Mouse (Mus musculus): ENCODE results near the gene Ppfia2. TPM values are rescaled to one million over a fixed set of nuclear protein-coding genes. Genes with fewer than 3 reads are reported as not detected.
A peak's percentile ranks its signal among the peaks of the same experiment; 100 is the strongest.

Gene Ppfia2
- polyA plus RNA-seq, 1 experiment: not detected

GRCm38 (mm10) chr10:106585476-106586080 is 115.4 kb downstream of the Ppfia2 start:
- Histone ChIP-seq H3K27ac (ENCODE audit: insufficient read depth, low read depth, low read length) (no peak overlapping the region), H3K36me3 (ENCODE audit: control insufficient read depth, insufficient read depth, low read length) (no peaks in the 10 kb centered on the region), H3K4me3 (ENCODE audit: low read depth, low read length) (no peak overlapping the region), H3K4me1 (ENCODE audit: control insufficient read depth, insufficient read depth, insufficient read length, low read length) (no peaks in the 10 kb centered on the region), H3K27me3 (ENCODE audit: control insufficient read depth, insufficient read depth, low read length) (no peaks in the 10 kb centered on the region; the same call in 1 of the 2 replicates)
- 2% methylated on average over 4 of the region's 4 CpGs for WGBS
- no peak for TF ChIP-seq CTCF (IDR thresholded peaks at IDR 0.05; ENCODE audit: extremely low read depth, insufficient read length, insufficient replicate concordance, low read depth, low read length)
- no peak for TF ChIP-seq POLR2A (IDR thresholded peaks at IDR 0.05; ENCODE audit: low read depth, low read length)

- no peaks in the 10 kb centered on the region for H3K4me1 ChIP-seq (ENCODE audit: control insufficient read depth, insufficient read depth, insufficient read length, low read length)
- H3K4me3 ChIP-seq (ENCODE audit: low read depth, low read length): no peak overlapping the region
- H3K27ac ChIP-seq (ENCODE audit: insufficient read depth, low read depth, low read length): no peak overlapping the region
- 67% methylated on average over 5 of the region's 5 CpGs for WGBS
- no peaks in the 10 kb centered on the region for H3K36me3 ChIP-seq (ENCODE audit: control insufficient read depth, insufficient read depth, low read length)
- no peaks in the 10 kb centered on the region; the same call in 1 of the 2 replicates for H3K27me3 ChIP-seq (ENCODE audit: control insufficient read depth, insufficient read depth, low read length)
- TF ChIP-seq CTCF (IDR thresholded peaks at IDR 0.05; ENCODE audit: extremely low read depth, insufficient read length, insufficient replicate concordance, low read depth, low read length): no peak
- TF ChIP-seq POLR2A (IDR thresholded peaks at IDR 0.05; ENCODE audit: low read depth, low read length): no peak
These were observed 117.7 kb downstream of the Ppfia2 start for GRCm38 (mm10) chr10:106587817-106588216.

- Histone ChIP-seq H3K4me3 (ENCODE audit: low read depth, low read length) (no peak overlapping the region), H3K4me1 (ENCODE audit: control insufficient read depth, insufficient read depth, insufficient read length, low read length) (no peaks in the 10 kb centered on the region), H3K36me3 (ENCODE audit: control insufficient read depth, insufficient read depth, low read length) (no peaks in the 10 kb centered on the region), H3K27me3 (ENCODE audit: control insufficient read depth, insufficient read depth, low read length) (no peaks in the 10 kb centered on the region; the same call in 1 of the 2 replicates), H3K27ac (ENCODE audit: insufficient read depth, low read depth, low read length) (no peak overlapping the region)
- WGBS: 71% methylated on average over 1 of the region's 1 CpGs
- TF ChIP-seq CTCF (IDR thresholded peaks at IDR 0.05; ENCODE audit: extremely low read depth, insufficient read length, insufficient replicate concordance, low read depth, low read length): no peak
- TF ChIP-seq POLR2A (IDR thresholded peaks at IDR 0.05; ENCODE audit: low read depth, low read length): no peak
These were observed 120.8 kb downstream of the Ppfia2 start for GRCm38 (mm10) chr10:106590944-106591343.

DNA sequence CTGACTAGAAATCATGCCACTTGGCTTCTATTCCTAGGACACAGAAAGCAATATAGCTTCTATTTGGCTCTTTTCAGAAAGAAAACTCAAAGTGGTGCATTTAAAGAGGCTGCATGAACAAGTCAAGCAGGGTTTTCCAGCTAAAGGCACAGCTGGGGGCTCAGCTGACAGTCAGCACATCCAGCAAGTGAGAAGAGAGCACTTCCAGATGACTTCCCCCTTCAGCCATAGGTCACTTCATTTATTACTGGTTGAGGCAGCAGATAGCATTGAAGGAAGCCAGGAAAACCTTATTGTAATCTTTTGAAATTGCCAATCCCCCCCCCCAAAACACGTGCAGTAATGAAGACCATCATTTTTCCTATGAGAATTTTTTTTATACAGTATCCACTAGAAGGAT is 126.8 kb downstream of the Ppfia2 start:
- TF ChIP-seq CTCF (IDR thresholded peaks at IDR 0.05; ENCODE audit: extremely low read depth, insufficient read length, insufficient replicate concordance, low read depth, low read length): no peak
- TF ChIP-seq POLR2A (IDR thresholded peaks at IDR 0.05; ENCODE audit: low read depth, low read length): no peak
- Histone ChIP-seq H3K4me1 (ENCODE audit: control insufficient read depth, insufficient read depth, insufficient read length, low read length) (no peaks in the 10 kb centered on the region), H3K27ac (ENCODE audit: insufficient read depth, low read depth, low read length) (no peak overlapping the region), H3K36me3 (ENCODE audit: control insufficient read depth, insufficient read depth, low read length) (no peaks in the 10 kb centered on the region), H3K4me3 (ENCODE audit: low read depth, low read length) (no peak overlapping the region), H3K27me3 (ENCODE audit: control insufficient read depth, insufficient read depth, low read length) (no peaks in the 10 kb centered on the region)
- 45% methylated on average over 1 of the region's 1 CpGs for WGBS

- H3K4me1 ChIP-seq (ENCODE audit: control insufficient read depth, insufficient read depth, insufficient read length, low read length): peaks cover 4% of the 10 kb centered on the region; the same call in 1 of the 2 replicates
- H3K4me3 ChIP-seq (ENCODE audit: low read depth, low read length): no peak overlapping the region
- no peaks in the 10 kb centered on the region for H3K27me3 ChIP-seq (ENCODE audit: control insufficient read depth, insufficient read depth, low read length)
- 34% methylated on average over 5 of the region's 5 CpGs for WGBS
- TF ChIP-seq CTCF (IDR thresholded peaks at IDR 0.05; ENCODE audit: extremely low read depth, insufficient read length, insufficient replicate concordance, low read depth, low read length) (no peak), POLR2A (IDR thresholded peaks at IDR 0.05; ENCODE audit: low read depth, low read length) (no peak)
- H3K27ac ChIP-seq (ENCODE audit: insufficient read depth, low read depth, low read length): peak overlapping the region; percentile 61
- no peaks in the 10 kb centered on the region for H3K36me3 ChIP-seq (ENCODE audit: control insufficient read depth, insufficient read depth, low read length)
These were observed 133.3 kb downstream of the Ppfia2 start for GRCm38 (mm10) chr10:106603319-106603898.

- no peak overlapping the region for H3K4me3 ChIP-seq (ENCODE audit: low read depth, low read length)
- TF ChIP-seq CTCF (IDR thresholded peaks at IDR 0.05; ENCODE audit: extremely low read depth, insufficient read length, insufficient replicate concordance, low read depth, low read length) (no peak), POLR2A (IDR thresholded peaks at IDR 0.05; ENCODE audit: low read depth, low read length) (no peak)
- no peak overlapping the region for H3K27ac ChIP-seq (ENCODE audit: insufficient read depth, low read depth, low read length)
- no peaks in the 10 kb centered on the region for H3K36me3 ChIP-seq (ENCODE audit: control insufficient read depth, insufficient read depth, low read length)
- WGBS: 10% methylated on average over 7 of the region's 7 CpGs
- H3K27me3 ChIP-seq (ENCODE audit: control insufficient read depth, insufficient read depth, low read length): no peaks in the 10 kb centered on the region
- no peaks in the 10 kb centered on the region for H3K4me1 ChIP-seq (ENCODE audit: control insufficient read depth, insufficient read depth, insufficient read length, low read length)
These were observed 139.2 kb downstream of the Ppfia2 start for GRCm38 (mm10) chr10:106609177-106609981.

DNA sequence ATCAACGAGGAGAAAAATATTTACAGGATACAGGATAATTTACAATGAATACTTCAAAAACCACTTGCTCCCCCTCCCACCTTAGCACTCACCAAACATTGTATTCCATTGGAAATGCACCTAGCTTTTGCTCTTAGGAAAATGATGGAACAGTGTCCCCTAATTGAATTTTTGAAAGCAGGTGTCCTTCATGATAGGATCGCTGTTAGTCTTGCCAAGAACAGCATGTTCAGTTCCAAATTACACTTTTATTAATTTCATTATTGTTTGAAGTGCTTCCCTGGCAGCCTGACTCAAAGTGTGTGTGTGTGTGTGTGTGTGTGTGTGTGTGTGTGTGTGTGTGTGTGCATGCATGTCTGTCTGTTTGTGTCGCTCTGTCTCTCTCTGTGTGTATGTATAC is 140.1 kb downstream of the Ppfia2 start:
- Histone ChIP-seq H3K4me1 (ENCODE audit: control insufficient read depth, insufficient read depth, insufficient read length, low read length) (no peaks in the 10 kb centered on the region), H3K4me3 (ENCODE audit: low read depth, low read length) (no peak overlapping the region), H3K27me3 (ENCODE audit: control insufficient read depth, insufficient read depth, low read length) (no peaks in the 10 kb centered on the region), H3K36me3 (ENCODE audit: control insufficient read depth, insufficient read depth, low read length) (no peaks in the 10 kb centered on the region), H3K27ac (ENCODE audit: insufficient read depth, low read depth, low read length) (no peak overlapping the region)
- TF ChIP-seq POLR2A (IDR thresholded peaks at IDR 0.05; ENCODE audit: low read depth, low read length) (no peak), CTCF (IDR thresholded peaks at IDR 0.05; ENCODE audit: extremely low read depth, insufficient read length, insufficient replicate concordance, low read depth, low read length) (no peak)
- 50% methylated on average over 3 of the region's 3 CpGs for WGBS
